Mouse (Mus musculus) liver, embryonic 14.5 days (tissue): Measurements from ENCODE around the gene D930007J09Rik. TPM values are rescaled to one million over a fixed set of nuclear protein-coding genes. Genes with fewer than 3 reads are reported as not detected.
A peak's percentile ranks its signal among the peaks of the same experiment; 100 is the strongest.

Experiments
- ATAC-seq: fragments of 200-750 bp; cut with Nextera tagmentation; 2 replicates; pipeline ENCODE4 v1.8.0; 2017; ENCODE audit warnings: moderate number of reproducible peaks, mild to moderate bottlenecking, moderate library complexity; ENCODE audit not compliant: insufficient read depth
- DNase-seq, 3 experiments: peaks; one replicate each; pipeline ENCODE4 v3.0.0-alpha.2; 2012 to 2013; ENCODE audit warnings: low read depth in 3 of 3, low spot score in 3 of 3
- H3K27ac ChIP-seq: fragments of 300-500 bp; sonication (generic); 2 replicates; pipeline ENCODE4 v1.5.1; 2014; ENCODE audit warnings: moderate library complexity, mild to moderate bottlenecking, control low read depth, inconsistent platforms
- H3K27me3 ChIP-seq: fragments of 300-500 bp; sonication (generic); 2 replicates; pipeline ENCODE4 v1.6.1; 2014; ENCODE audit warnings: mild to moderate bottlenecking, low read length, moderate library complexity; ENCODE audit not compliant: control insufficient read depth, insufficient read depth
- H3K36me3 ChIP-seq: fragments of 300-500 bp; sonication (generic); replicated peaks from 2 replicates; pipeline ENCODE4 v1.6.1; 2014; ENCODE audit warnings: low read depth; ENCODE audit not compliant: control insufficient read depth, insufficient read depth
- H3K4me1 ChIP-seq, 2 experiments: fragments of 200-500 bp in 1 of 2; fragments of 300-500 bp in 1 of 2; sonication (generic) in 1 of 2; replicated peaks; 2 replicates each; pipeline ENCODE4 v1.6.1; 2012 to 2014; ENCODE audit warnings: antibody characterized with exemption in 1 of 2, inconsistent platforms in 1 of 2, low read length in 1 of 2; ENCODE audit not compliant: control insufficient read depth in 2 of 2, insufficient read depth in 2 of 2
- H3K4me2 ChIP-seq: fragments of 300-500 bp; sonication (generic); 2 replicates; pipeline ENCODE4 v1.6.1; 2014; ENCODE audit warnings: low read depth, mild to moderate bottlenecking, control low read depth, moderate library complexity
- H3K4me3 ChIP-seq, 2 experiments: fragments of 200-500 bp in 1 of 2; fragments of 300-500 bp in 1 of 2; sonication (generic) in 1 of 2; 2 replicates each; pipeline ENCODE4 v1.5.1; 2012 to 2014; ENCODE audit warnings: low read depth in 2 of 2, low read length in 2 of 2, mild to moderate bottlenecking in 2 of 2, control low read depth in 1 of 2, inconsistent platforms in 1 of 2, moderate library complexity in 1 of 2; ENCODE audit not compliant: insufficient read depth in 1 of 2
- H3K9ac ChIP-seq: fragments of 300-500 bp; sonication (generic); replicated peaks from 2 replicates; pipeline ENCODE4 v1.6.1; 2014; ENCODE audit warnings: mild to moderate bottlenecking, control low read depth, moderate library complexity
- H3K9me3 ChIP-seq: fragments of 300-500 bp; sonication (generic); 2 replicates; pipeline ENCODE4 v1.6.1; 2016; ENCODE audit warnings: low read length, mixed read lengths; ENCODE audit not compliant: control insufficient read depth
- CTCF ChIP-seq: IDR thresholded peaks from 2 replicates; pipeline ENCODE4 v1.5.1; 2016; ENCODE audit warnings: antibody characterized with exemption, low read depth, control low read depth
- EP300 ChIP-seq: IDR thresholded peaks from 2 replicates; pipeline ENCODE4 v1.6.1; 2016; ENCODE audit warnings: antibody characterized with exemption, low read depth
- WGBS: fragments of 180-500 bp; shearing (Covaris S2); extraction: QIAGEN DNeasy Blood & Tissue Kit; methylation state at CpG from one replicate; pipeline ENCODE4 v1.1.7; 2014; ENCODE audit not compliant: insufficient replicate concordance; 5-methylcytosine and 5-hydroxymethylcytosine counted together
- polyA plus RNA-seq, 2 experiments: library from polyadenylated mRNA; depleted of rRNA in 1 of 2; stranded (reverse) in 1 of 2; unstranded in 1 of 2; fragments of >200 nt; fragmentation: Nextera tagmentation in 1 of 2; extraction: Ambion mirVana in 1 of 2; gene quantifications; 2 replicates each; pipeline versions ENCODE4 v1.2.1 to v1.2.3; 2012 to 2014

Gene D930007J09Rik
- not detected in 2 replicates for polyA plus RNA-seq (2012; rRNA removed)
- not detected in 2 replicates for polyA plus RNA-seq (2014; fragmentation: Nextera tagmentation; extraction: Ambion mirVana)

DNA sequence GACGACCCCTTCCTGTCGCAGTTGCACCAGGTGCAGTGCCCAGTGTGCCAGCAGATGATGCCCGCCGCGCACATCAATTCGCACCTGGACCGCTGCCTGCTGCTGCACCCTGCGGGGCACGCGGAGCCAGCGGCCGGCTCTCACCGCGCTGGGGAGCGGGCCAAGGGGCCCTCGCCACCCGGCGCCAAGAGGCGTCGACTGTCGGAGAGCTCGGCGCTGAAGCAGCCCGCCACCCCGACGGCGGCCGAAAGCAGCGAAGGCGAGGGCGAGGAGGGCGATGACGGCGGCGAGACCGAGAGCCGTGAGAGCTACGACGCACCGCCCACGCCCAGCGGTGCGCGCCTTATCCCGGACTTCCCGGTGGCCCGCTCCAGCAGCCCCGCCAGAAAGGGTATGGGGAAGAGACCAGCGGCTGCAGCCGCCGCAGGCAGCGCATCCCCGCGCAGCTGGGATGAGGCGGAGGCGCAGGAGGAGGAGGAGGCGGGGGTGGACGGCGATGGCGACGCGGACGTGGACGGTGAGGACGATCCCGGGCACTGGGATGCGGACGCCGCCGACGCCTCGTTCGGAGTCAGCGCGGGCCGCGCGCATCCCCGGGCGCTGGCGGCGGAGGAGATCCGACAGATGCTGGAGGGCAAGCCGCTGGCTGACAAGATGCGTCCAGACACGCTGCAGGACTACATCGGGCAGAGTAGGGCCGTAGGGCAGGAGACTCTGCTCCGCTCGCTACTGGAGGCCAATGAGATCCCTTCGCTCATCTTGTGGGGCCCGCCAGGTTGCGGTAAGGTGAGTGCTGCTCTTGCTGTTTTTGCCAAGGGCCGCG is at the start of gene D930007J09Rik:
D930007J09Rik (minus strand) TSS at position 591 of the 823 bp plus-strand sequence.
- TF ChIP-seq CTCF (no peak), EP300 (no peak)
- peak within 1 kb of the TSS; percentile 82 for H3K9ac ChIP-seq

DNA sequence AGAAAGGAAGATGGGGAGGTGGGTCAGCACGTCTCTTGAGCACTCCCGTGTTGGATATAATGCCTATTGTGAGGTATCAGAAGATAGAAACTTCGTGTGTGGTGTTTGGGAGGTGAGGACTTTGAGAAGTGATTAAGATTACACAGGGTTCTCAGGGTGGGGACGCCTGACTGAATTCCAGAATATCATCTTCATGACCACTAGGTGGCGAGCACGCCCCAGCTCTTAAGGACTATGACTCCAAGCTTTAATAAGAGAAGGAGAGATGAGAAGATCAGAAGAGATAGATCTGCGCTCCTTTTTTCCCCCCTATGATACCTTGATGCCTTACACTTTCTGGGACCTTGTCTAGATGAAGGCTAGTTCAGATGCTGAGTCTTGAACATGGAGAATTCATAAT is 49.3 kb upstream of the D930007J09Rik start:
- Histone ChIP-seq H3K4me1 (peaks cover 0 to 4% of the 10 kb centered on the region in 2 experiments; a peak in 1 of 4 replicates), H3K4me2 (no peak overlapping the region), H3K4me3 (no peak overlapping the region), H3K27me3 (no peaks in the 10 kb centered on the region), H3K9ac (no peak overlapping the region), H3K27ac (no peak overlapping the region), H3K9me3 (no peaks in the 10 kb centered on the region), H3K36me3 (no peaks in the 10 kb centered on the region)
- TF ChIP-seq CTCF (peak; percentile 71), EP300 (no peak)
- DNase-seq (peak in 2 of 3 experiments; percentile 19 to 24), ATAC-seq (no peak)
- 5% methylated on average over 7 of the region's 7 CpGs for WGBS

More for the DNA sequence above, at the start of gene D930007J09Rik:
- Histone ChIP-seq H3K36me3 (peaks cover 5% of the 10 kb centered on the region), H3K4me1 (peaks cover 5 to 6% of the 10 kb centered on the region in 2 experiments; a peak in 3 of 4 replicates), H3K27ac (peak within 1 kb of the TSS; percentile 30; the same call in 1 of the 2 replicates), H3K4me2 (peak within 1 kb of the TSS; percentile 98), H3K27me3 (no peaks in the 10 kb centered on the region), H3K4me3 (peak within 1 kb of the TSS; percentile 71 to 95), H3K9me3 (no peaks in the 10 kb centered on the region)
- under 1% methylated on average over 91 of the region's 95 CpGs for WGBS
- peak; percentile 56 for ATAC-seq
- DNase-seq, result peak in 1 of 3 experiments; percentile 17

DNA sequence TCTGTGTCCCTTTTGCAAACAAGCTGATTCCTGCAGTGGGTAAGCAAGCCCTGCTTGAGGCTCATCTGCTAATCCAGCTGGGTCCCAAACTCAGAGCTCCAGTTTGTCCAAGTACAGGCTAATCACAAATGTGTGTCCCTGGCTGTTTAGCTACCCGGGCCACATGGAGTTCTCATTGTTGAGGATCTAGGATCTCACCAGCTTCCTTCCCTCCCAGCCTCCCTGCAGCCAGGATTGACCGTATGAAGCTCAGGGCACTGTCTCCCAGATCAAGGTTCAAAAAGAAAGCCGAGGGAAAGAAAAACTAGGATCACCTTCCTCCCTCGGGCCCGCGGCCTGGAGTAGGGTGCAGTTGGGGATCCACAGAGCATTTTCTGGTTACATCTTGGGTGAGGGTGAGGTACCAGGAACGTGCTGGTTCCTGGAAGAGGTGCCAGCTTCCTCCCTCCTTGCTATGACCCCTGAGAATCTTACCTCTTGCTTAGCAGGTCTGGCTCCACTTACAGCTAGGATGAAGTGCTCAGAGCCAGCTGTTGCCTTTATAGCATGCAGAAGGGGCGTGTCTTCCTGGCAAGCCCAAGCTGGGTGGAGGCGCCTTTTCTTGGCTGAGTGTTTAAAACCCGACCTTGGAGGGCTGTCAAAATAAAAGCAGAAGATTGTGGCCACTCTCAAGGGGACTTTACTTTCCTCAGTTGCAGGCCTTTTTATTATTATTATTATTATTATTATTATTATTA is 48.2 kb upstream of the D930007J09Rik start, which contains the start of gene Serpinb1a:
Serpinb1a (minus strand) TSS at position 518 of the 737 bp plus-strand sequence.
- H3K4me2 ChIP-seq, result 0 out of 2 replicates have a peak within 1 kb of the TSS, but pooled peaks have one; percentile 6
- H3K4me3 ChIP-seq, result peak within 1 kb of the TSS in 1 of 2 experiments; percentile 13; a peak in 1 of 4 replicates
- no peak within 1 kb of the TSS for H3K27ac ChIP-seq
- no peak for DNase-seq
- TF ChIP-seq CTCF (no peak), EP300 (no peak)
- H3K9ac ChIP-seq, result no peak within 1 kb of the TSS
- no peaks in the 10 kb centered on the region for H3K27me3 ChIP-seq
- 31% methylated on average over 10 of the region's 10 CpGs for WGBS
- H3K4me1 ChIP-seq, result peaks cover 0 to 4% of the 10 kb centered on the region in 2 experiments; a peak in 1 of 4 replicates
- ATAC-seq, result no peak
- H3K9me3 ChIP-seq, result no peaks in the 10 kb centered on the region
- no peaks in the 10 kb centered on the region for H3K36me3 ChIP-seq

DNA sequence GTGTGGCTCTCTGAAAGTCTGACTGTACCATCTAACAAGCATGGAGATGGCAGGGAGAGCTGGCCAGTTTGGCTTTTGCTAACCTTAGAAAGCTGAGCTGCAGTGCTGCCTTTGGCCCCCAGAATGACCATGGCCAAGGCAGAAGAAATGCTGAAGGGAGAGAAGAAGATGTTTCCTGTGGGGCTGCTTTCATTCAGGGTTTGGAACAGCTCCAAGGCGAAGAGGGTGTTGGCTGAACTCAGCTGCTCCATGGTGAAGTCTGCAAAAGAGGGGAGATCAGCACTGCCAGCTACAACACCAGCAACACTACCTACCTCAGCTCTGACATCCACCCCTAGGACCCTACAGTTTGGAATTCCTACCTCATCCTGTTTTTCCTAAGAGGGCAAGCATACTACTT is 47.5 kb upstream of the D930007J09Rik start:
- Histone ChIP-seq H3K4me2 (no peak overlapping the region), H3K9ac (no peak overlapping the region), H3K4me3 (no peak overlapping the region), H3K9me3 (no peaks in the 10 kb centered on the region), H3K27ac (no peak overlapping the region), H3K27me3 (no peaks in the 10 kb centered on the region), H3K4me1 (peaks cover 0 to 4% of the 10 kb centered on the region in 2 experiments; a peak in 1 of 4 replicates), H3K36me3 (no peaks in the 10 kb centered on the region)
- 24% methylated on average over 1 of the region's 1 CpGs for WGBS
- ATAC-seq (no peak), DNase-seq (no peak)
- TF ChIP-seq CTCF (no peak), EP300 (no peak)
